Mouse (Mus musculus) forebrain, postnatal 0 days (tissue): ENCODE measurements around the gene Sncg. TPM values are rescaled to one million over a fixed set of nuclear protein-coding genes. Genes with fewer than 3 reads are reported as not detected.
"Not testable (repeated sequence)": the region's sequence is repeated elsewhere in the genome, so short reads cannot be mapped to it uniquely, and the experiment has no call there.

Experiments used
- ATAC-seq: fragments of 200-750 bp; cut with Nextera tagmentation; 2 replicates; pipeline ENCODE4 v1.8.0; 2017; ENCODE audit warnings: mild to moderate bottlenecking, moderate library complexity
- DNase-seq: peaks from one replicate; pipeline ENCODE4 v3.0.0-alpha.2; 2015
- H3K27ac ChIP-seq: fragments of 300-500 bp; sonication (generic); 2 replicates; pipeline ENCODE4 v1.5.1; 2014; ENCODE audit warnings: low read depth, mild to moderate bottlenecking, antibody characterized with exemption, low read length, moderate library complexity, mixed read lengths
- H3K27me3 ChIP-seq: fragments of 300-500 bp; sonication (generic); 2 replicates; pipeline ENCODE4 v1.6.1; 2014; ENCODE audit warnings: mild to moderate bottlenecking, low read length, mixed read lengths; ENCODE audit not compliant: insufficient read depth
- H3K36me3 ChIP-seq: fragments of 300-500 bp; sonication (generic); 2 replicates; pipeline ENCODE4 v1.6.1; 2014; ENCODE audit warnings: mild to moderate bottlenecking, moderate library complexity; ENCODE audit not compliant: insufficient read depth
- H3K4me1 ChIP-seq: fragments of 300-500 bp; sonication (generic); 2 replicates; pipeline ENCODE4 v1.6.1; 2014; ENCODE audit warnings: antibody characterized with exemption; ENCODE audit not compliant: insufficient read depth
- H3K4me2 ChIP-seq: fragments of 300-500 bp; sonication (generic); 2 replicates; pipeline ENCODE4 v1.6.1; 2014; ENCODE audit warnings: low read depth, mild to moderate bottlenecking, moderate library complexity
- H3K4me3 ChIP-seq: fragments of 300-500 bp; sonication (generic); 2 replicates; pipeline ENCODE4 v1.5.1; 2014; ENCODE audit warnings: low read depth, low read length, mixed read lengths
- H3K9ac ChIP-seq: fragments of 300-500 bp; sonication (generic); 2 replicates; pipeline ENCODE4 v1.6.1; 2014; ENCODE audit warnings: mild to moderate bottlenecking
- H3K9me3 ChIP-seq: fragments of 300-500 bp; sonication (generic); 2 replicates; pipeline ENCODE4 v1.6.1; 2016; ENCODE audit warnings: low read length
- CTCF ChIP-seq: sonication (generic); IDR thresholded peaks from 2 replicates; pipeline ENCODE4 v1.5.1; 2016; ENCODE audit warnings: antibody characterized with exemption, control low read depth, low read depth
- WGBS: fragments of 180-500 bp; shearing (Covaris S2); extraction: QIAGEN DNeasy Blood & Tissue Kit; methylation state at CpG from one replicate; pipeline ENCODE4 v1.1.7; 2014; 5-methylcytosine and 5-hydroxymethylcytosine counted together
- polyA plus RNA-seq: library from polyadenylated mRNA; unstranded; fragments of >200 nt; fragmentation: Nextera tagmentation; extraction: Ambion mirVana; gene quantifications from 2 replicates; pipeline ENCODE4 v1.2.1, GENCODE M21; 2015
- total RNA-seq: library from RNA; depleted of rRNA; stranded (reverse); fragments of >200 nt; gene quantifications from 2 replicates; pipeline ENCODE4 v1.2.3, GENCODE M21; 2014

The Sncg gene
- total and polyA plus RNA-seq, 2 experiments from 2014 or later, result 2.1 to 3.9 TPM

- Histone ChIP-seq H3K27me3 (no peaks in the 10 kb centered on the region), H3K4me1 (no peaks in the 10 kb centered on the region), H3K9me3 (no peaks in the 10 kb centered on the region), H3K4me2 (no peak overlapping the region), H3K9ac (no peak overlapping the region), H3K36me3 (no peaks in the 10 kb centered on the region), H3K4me3 (no peak overlapping the region), H3K27ac (no peak overlapping the region)
- WGBS, result 92% methylated on average over 2 of the region's 2 CpGs
- DNase-seq (no peak), ATAC-seq (no peak)
- TF ChIP-seq CTCF, result no peak
Measured at GRCm38 (mm10) chr14:34371763-34372162, 2.8 kb downstream of the Sncg start.

GRCm38 (mm10) chr14:34370921-34371320 lies 3.7 kb downstream of the Sncg start:
- no peaks in the 10 kb centered on the region for H3K27me3 ChIP-seq
- no peaks in the 10 kb centered on the region for H3K4me1 ChIP-seq
- no peak overlapping the region for H3K9ac ChIP-seq
- H3K36me3 ChIP-seq, result no peaks in the 10 kb centered on the region
- DNase-seq (no peak), ATAC-seq (no peak)
- H3K4me3 ChIP-seq, result no peak overlapping the region
- 92% methylated on average over 3 of the region's 3 CpGs for WGBS
- no peak overlapping the region for H3K27ac ChIP-seq
- no peaks in the 10 kb centered on the region for H3K9me3 ChIP-seq
- no peak for TF ChIP-seq CTCF
- no peak overlapping the region for H3K4me2 ChIP-seq

GRCm38 (mm10) chr14:34370203-34370602 lies 4.4 kb downstream of the Sncg start:
- H3K4me3 ChIP-seq, result no peak overlapping the region
- no peak overlapping the region for H3K4me2 ChIP-seq
- no peaks in the 10 kb centered on the region for H3K4me1 ChIP-seq
- no peak overlapping the region for H3K27ac ChIP-seq
- TF ChIP-seq CTCF, result no peak
- H3K36me3 ChIP-seq, result no peaks in the 10 kb centered on the region
- no peak overlapping the region for H3K9ac ChIP-seq
- ATAC-seq (no peak), DNase-seq (no peak)
- 47% methylated on average over 3 of the region's 3 CpGs for WGBS
- H3K9me3 ChIP-seq, result no peaks in the 10 kb centered on the region
- H3K27me3 ChIP-seq, result no peaks in the 10 kb centered on the region

- no peak overlapping the region for H3K4me2 ChIP-seq
- ATAC-seq, result no peak
- no peaks in the 10 kb centered on the region for H3K9me3 ChIP-seq
- DNase-seq, result no peak
- H3K4me3 ChIP-seq, result no peak overlapping the region
- no peak overlapping the region for H3K27ac ChIP-seq
- H3K4me1 ChIP-seq, result peaks cover 9% of the 10 kb centered on the region; the same call in 1 of the 2 replicates
- no peak for TF ChIP-seq CTCF
- H3K36me3 ChIP-seq, result no peaks in the 10 kb centered on the region
- WGBS, result 98% methylated on average over 2 of the region's 2 CpGs
- H3K9ac ChIP-seq, result no peak overlapping the region
- no peaks in the 10 kb centered on the region for H3K27me3 ChIP-seq
Measured at GRCm38 (mm10) chr14:34365147-34365507, 9.5 kb downstream of the Sncg start.

GRCm38 (mm10) chr14:34364254-34365146 lies 10.1 kb downstream of the Sncg start:
- ATAC-seq, DNase-seq, H3K27me3 ChIP-seq, H3K9me3 ChIP-seq, H3K4me1 ChIP-seq, H3K36me3 ChIP-seq: not testable (repeated sequence)
- Histone ChIP-seq H3K4me2 (peak overlapping the region; percentile 81), H3K9ac (peak overlapping the region; percentile 66), H3K4me3 (peak overlapping the region; percentile 44), H3K27ac (peak overlapping the region; percentile 79; the same call in 1 of the 2 replicates)
- 74% methylated on average over 15 of the region's 15 CpGs for WGBS

GRCm38 (mm10) chr14:34363490-34364253 lies 10.9 kb downstream of the Sncg start:
- under 1% methylated on average over 32 of the region's 32 CpGs for WGBS
- no peaks in the 10 kb centered on the region for H3K9me3 ChIP-seq
- H3K4me1 ChIP-seq, result peaks cover 9% of the 10 kb centered on the region; the same call in 1 of the 2 replicates
- H3K9ac ChIP-seq, result peak overlapping the region; percentile 66
- H3K27ac ChIP-seq, result peak overlapping the region; percentile 79
- no peaks in the 10 kb centered on the region for H3K27me3 ChIP-seq
- peak overlapping the region; percentile 44 for H3K4me3 ChIP-seq
- H3K36me3 ChIP-seq, result no peaks in the 10 kb centered on the region
- DNase-seq, result peak; percentile 77
- peak; percentile 58 for TF ChIP-seq CTCF
- peak; percentile 90 for ATAC-seq
- H3K4me2 ChIP-seq, result peak overlapping the region; percentile 81
